Mouse (Mus musculus) heart, embryonic 13.5 days (tissue): Measurements from ENCODE around the gene Hspa1a. TPM values are rescaled to one million over a fixed set of nuclear protein-coding genes. Genes with fewer than 3 reads are reported as not detected.
"Not testable (repeated sequence)": the region's sequence is repeated elsewhere in the genome, so short reads cannot be mapped to it uniquely, and the experiment has no call there.

Experiments
- ATAC-seq: fragments of 200-750 bp; cut with Nextera tagmentation; 2 replicates; pipeline ENCODE4 v1.8.0; 2017; ENCODE audit warnings: moderate TSS enrichment; ENCODE audit not compliant: insufficient number of reproducible peaks, low FRiP score, low TSS enrichment; ENCODE audit errors: extremely low read depth
- H3K27ac ChIP-seq: fragments of 300-500 bp; sonication (generic); replicated peaks from 2 replicates; pipeline ENCODE4 v1.5.1; 2015; ENCODE audit warnings: moderate library complexity, mild to moderate bottlenecking, inconsistent platforms
- H3K27me3 ChIP-seq: fragments of 300-500 bp; sonication (generic); replicated peaks from 2 replicates; pipeline ENCODE4 v1.6.1; 2015; ENCODE audit warnings: mild to moderate bottlenecking, inconsistent platforms
- H3K36me3 ChIP-seq: fragments of 300-500 bp; sonication (generic); 2 replicates; pipeline ENCODE4 v1.6.1; 2015; ENCODE audit warnings: mild to moderate bottlenecking, inconsistent platforms
- H3K4me1 ChIP-seq: fragments of 300-500 bp; sonication (generic); 2 replicates; pipeline ENCODE4 v1.6.1; 2015; ENCODE audit warnings: inconsistent platforms
- H3K4me2 ChIP-seq: fragments of 300-500 bp; sonication (generic); 2 replicates; pipeline ENCODE4 v1.6.1; 2015; ENCODE audit warnings: inconsistent platforms, mild to moderate bottlenecking, moderate library complexity
- H3K4me3 ChIP-seq: fragments of 300-500 bp; sonication (generic); 2 replicates; pipeline ENCODE4 v1.5.1; 2015; ENCODE audit warnings: moderate library complexity, mild to moderate bottlenecking, inconsistent platforms
- H3K9ac ChIP-seq: fragments of 300-500 bp; sonication (generic); 2 replicates; pipeline ENCODE4 v1.6.1; 2015; ENCODE audit warnings: inconsistent platforms, mild to moderate bottlenecking, moderate library complexity
- H3K9me3 ChIP-seq: fragments of 300-500 bp; sonication (generic); 2 replicates; pipeline ENCODE4 v1.6.1; 2016; ENCODE audit warnings: inconsistent platforms
- WGBS: fragments of 180-500 bp; shearing (Covaris S2); methylation state at CpG from one replicate; pipeline ENCODE4 v1.1.7; 2015; ENCODE audit warnings: mixed read lengths; 5-methylcytosine and 5-hydroxymethylcytosine counted together
- polyA plus RNA-seq: library from polyadenylated mRNA; unstranded; fragments of >200 nt; fragmentation: Nextera tagmentation; extraction: Ambion mirVana; gene quantifications from 2 replicates; pipeline ENCODE4 v1.2.1, GENCODE M21; 2015

The Hspa1a gene
- polyA plus RNA-seq, 1 experiment from 2014 or later, result 3.9 TPM

DNA sequence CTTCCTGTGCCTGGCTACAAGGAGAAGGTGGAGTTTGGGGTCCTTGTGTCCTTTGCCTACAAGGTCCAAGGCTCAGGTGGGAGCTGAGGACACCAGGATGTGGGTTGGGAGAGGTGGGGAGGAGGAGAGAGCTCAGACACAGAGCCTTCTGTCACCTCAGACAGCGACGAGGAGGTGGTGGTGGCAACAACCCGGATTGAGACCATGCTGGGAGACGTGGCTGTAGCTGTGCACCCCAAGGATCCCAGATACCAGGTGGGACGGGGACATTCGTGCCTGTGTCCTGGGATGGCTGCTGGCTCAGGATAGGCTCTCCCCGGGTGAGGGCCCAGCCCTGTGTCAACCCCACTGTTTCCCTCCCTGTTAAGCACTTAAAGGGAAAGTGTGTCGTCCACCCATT is 39.5 kb upstream of the Hspa1a start:
- Histone ChIP-seq H3K9me3 (no peaks in the 10 kb centered on the region), H3K27me3 (no peaks in the 10 kb centered on the region), H3K36me3 (peaks cover 100% of the 10 kb centered on the region), H3K4me2 (no peak overlapping the region), H3K4me3 (no peak overlapping the region), H3K9ac (no peak overlapping the region), H3K4me1 (peaks cover 10% of the 10 kb centered on the region), H3K27ac (no peak overlapping the region)
- WGBS, result 93% methylated on average over 8 of the region's 8 CpGs
- ATAC-seq, result no peak

- H3K9me3 ChIP-seq, result no peaks in the 10 kb centered on the region
- H3K36me3 ChIP-seq, result peaks cover 99% of the 10 kb centered on the region
- H3K4me2 ChIP-seq, result no peak overlapping the region
- ATAC-seq, result no peak
- H3K4me1 ChIP-seq, result no peaks in the 10 kb centered on the region
- WGBS, result 95% methylated on average over 7 of the region's 7 CpGs
- no peak overlapping the region for H3K4me3 ChIP-seq
- H3K9ac ChIP-seq, result no peak overlapping the region
- no peaks in the 10 kb centered on the region for H3K27me3 ChIP-seq
- H3K27ac ChIP-seq, result no peak overlapping the region
Observed at GRCm38 (mm10) chr17:35009586-35009985, 37.6 kb upstream of the Hspa1a start.

DNA sequence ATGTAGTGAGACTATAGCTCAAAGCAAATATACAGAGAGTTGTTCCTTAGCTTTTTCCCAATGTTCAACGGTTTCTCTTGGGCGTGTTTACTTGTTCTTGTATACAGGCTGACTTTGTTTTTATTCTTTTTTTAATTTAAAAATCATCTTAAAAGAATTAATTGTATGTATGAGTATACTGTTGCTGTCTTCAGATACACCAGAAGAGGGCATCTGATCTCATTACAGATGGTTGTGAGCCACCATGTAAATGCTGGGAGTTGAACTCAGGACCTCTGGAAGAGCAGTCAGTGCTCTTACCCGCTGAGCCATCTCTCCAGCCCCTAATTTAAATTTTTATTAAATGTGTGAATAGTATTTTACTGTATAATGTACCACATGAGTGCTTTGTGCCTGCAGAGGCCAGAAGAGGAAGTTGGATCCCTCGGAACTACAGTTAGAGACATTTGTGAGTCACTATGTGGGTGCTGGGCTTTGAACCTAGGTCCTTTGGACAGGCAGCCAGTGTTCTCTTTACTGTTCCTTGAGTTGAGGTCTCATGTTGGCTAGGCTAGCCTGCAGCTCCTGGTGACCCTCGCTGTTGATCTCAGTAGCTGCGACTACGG is 35.5 kb upstream of the Hspa1a start:
- Histone ChIP-seq H3K4me1 (peaks cover 14% of the 10 kb centered on the region), H3K4me3 (no peak overlapping the region), H3K27ac (no peak overlapping the region), H3K9me3 (no peaks in the 10 kb centered on the region), H3K4me2 (no peak overlapping the region), H3K9ac (no peak overlapping the region), H3K27me3 (no peaks in the 10 kb centered on the region), H3K36me3 (peaks cover 90% of the 10 kb centered on the region)
- 94% methylated on average over 7 of the region's 7 CpGs for WGBS
- ATAC-seq, result no peak

- 89% methylated on average over 4 of the region's 5 CpGs for WGBS
- H3K27ac ChIP-seq, H3K4me3 ChIP-seq, H3K9me3 ChIP-seq, H3K9ac ChIP-seq, H3K4me2 ChIP-seq, H3K27me3 ChIP-seq, ATAC-seq: not testable (repeated sequence)
- H3K4me1 ChIP-seq, result peaks cover 25% of the 10 kb centered on the region
- peaks cover 74% of the 10 kb centered on the region for H3K36me3 ChIP-seq
Observed at GRCm38 (mm10) chr17:35005902-35006301, 33.9 kb upstream of the Hspa1a start.

DNA sequence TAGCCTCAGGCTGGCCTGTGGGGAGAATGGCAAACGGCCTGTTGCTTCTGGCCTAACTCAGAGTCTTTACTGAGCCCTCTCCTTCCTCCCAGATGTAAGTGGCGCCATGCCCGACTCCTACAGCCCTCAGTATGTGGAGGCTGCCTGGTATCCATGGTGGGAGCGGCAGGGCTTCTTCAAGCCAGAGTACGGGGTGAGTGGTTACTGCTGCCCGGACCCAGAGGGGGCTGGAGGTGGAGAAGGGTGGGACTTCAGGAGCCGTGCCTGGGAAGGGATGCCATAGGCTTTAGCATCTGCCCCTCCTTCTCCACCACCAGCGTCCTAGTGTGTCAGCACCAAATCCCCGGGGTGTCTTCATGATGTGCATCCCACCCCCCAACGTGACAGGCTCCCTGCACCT is 33.2 kb upstream of the Hspa1a start:
- Histone ChIP-seq H3K36me3 (peaks cover 67% of the 10 kb centered on the region), H3K4me3 (no peak overlapping the region), H3K4me1 (peaks cover 26% of the 10 kb centered on the region), H3K4me2 (no peak overlapping the region), H3K27ac (no peak overlapping the region), H3K27me3 (no peaks in the 10 kb centered on the region), H3K9ac (no peak overlapping the region), H3K9me3 (no peaks in the 10 kb centered on the region)
- no peak for ATAC-seq
- 93% methylated on average over 10 of the region's 10 CpGs for whole genome bisulfite sequencing

DNA sequence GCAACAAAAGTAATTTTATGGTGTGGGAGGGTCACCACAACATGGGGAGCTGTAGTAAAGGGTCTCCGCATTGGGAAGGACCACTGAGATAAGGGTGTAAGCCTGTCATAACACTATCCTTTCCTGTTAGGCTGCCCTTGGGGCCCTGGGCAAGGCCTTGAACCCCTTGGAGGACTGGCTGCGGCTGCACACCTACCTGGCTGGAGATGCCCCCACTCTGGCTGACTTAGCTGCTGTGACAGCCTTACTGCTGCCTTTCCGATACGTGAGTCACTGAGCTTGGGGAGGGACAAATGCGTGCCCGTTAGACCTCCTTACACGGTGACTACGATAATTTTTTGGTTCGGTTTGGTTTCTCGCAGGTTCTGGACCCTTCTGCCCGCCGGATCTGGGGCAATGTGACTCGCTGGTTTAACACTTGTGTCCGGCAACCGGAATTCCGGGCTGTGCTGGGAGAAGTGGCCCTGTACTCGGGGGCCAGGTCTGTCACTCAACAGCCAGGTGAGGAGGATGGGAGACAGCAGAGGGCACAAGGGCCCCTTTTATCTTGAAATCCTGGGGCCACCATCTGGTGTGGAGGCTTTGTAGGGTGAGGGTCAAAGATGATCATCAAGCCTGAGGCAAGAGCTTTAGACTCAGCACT is 32.2 kb upstream of the Hspa1a start:
- Histone ChIP-seq H3K9ac (peak overlapping the region; percentile 40), H3K9me3 (no peaks in the 10 kb centered on the region), H3K4me3 (no peak overlapping the region), H3K27me3 (no peaks in the 10 kb centered on the region), H3K4me1 (peaks cover 35% of the 10 kb centered on the region), H3K4me2 (no peak overlapping the region), H3K27ac (no peak overlapping the region), H3K36me3 (peaks cover 58% of the 10 kb centered on the region)
- no peak for ATAC-seq
- 89% methylated on average over 17 of the region's 17 CpGs for WGBS

DNA sequence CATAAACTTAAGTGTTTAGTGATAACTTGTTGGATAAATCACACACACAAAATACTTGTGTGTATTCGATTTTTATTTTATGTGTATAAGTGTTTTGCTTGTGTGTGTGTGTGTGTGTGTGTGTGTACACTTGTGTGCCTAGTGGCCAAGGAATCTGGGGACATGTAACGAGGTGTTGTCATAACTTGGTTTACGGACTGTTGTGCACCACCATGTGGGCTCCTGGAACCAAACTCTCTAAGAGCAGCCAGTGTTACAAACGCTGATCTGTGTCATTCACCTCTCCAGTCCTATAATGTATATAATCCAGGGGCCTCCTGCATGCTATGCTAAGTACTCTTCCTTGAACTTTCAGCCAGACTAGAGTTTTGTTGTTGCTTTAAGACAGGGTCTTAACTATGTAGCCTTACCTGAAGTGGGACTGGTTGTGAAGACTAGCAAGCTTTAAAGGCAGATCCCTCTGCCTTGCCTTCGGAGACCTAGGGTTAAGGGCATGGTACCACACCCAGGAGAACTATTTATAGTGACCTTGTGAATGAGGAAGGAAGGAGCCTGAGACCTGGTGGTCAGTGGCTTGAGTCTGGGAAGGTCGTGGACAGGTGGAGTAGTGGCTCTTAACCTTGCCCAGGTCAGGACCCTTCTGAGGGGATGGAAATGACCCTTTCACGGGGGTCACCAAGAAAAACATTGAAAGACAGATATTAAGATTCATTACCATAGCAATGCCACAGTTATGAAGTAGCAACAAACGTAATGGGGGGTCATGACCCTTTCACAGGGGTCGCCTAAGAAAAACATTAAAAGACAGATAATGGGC is 31.3 kb upstream of the Hspa1a start:
- H3K27ac ChIP-seq, result no peak overlapping the region
- peaks cover 58% of the 10 kb centered on the region for H3K36me3 ChIP-seq
- H3K4me3 ChIP-seq, result peak overlapping the region; percentile 93

GRCm38 (mm10) chr17:35002153-35002865 is 30.4 kb upstream of the Hspa1a start:
- peak overlapping the region; percentile 99 for H3K9ac ChIP-seq
- no peaks in the 10 kb centered on the region for H3K27me3 ChIP-seq
- H3K36me3 ChIP-seq, result peaks cover 58% of the 10 kb centered on the region
- no peaks in the 10 kb centered on the region for H3K9me3 ChIP-seq
- peaks cover 54% of the 10 kb centered on the region for H3K4me1 ChIP-seq
- ATAC-seq, result no peak
- H3K4me2 ChIP-seq, result peak overlapping the region; percentile 100
- 9% methylated on average over 12 of the region's 12 CpGs for WGBS
- H3K27ac ChIP-seq, result peak overlapping the region; percentile 96
- H3K4me3 ChIP-seq, result peak overlapping the region; percentile 93

More for the DNA sequence above, 31.3 kb upstream of the Hspa1a start:
- ATAC-seq, result no peak
- Histone ChIP-seq H3K9ac (peak overlapping the region; percentile 99), H3K4me2 (peak overlapping the region; percentile 100), H3K4me1 (peaks cover 45% of the 10 kb centered on the region), H3K27me3 (no peaks in the 10 kb centered on the region), H3K9me3 (no peaks in the 10 kb centered on the region)
- WGBS, result 61% methylated on average over 9 of the region's 9 CpGs

GRCm38 (mm10) chr17:35001452-35002152 is 29.6 kb upstream of the Hspa1a start:
- peak; percentile 2; the same call in 1 of the 2 replicates for ATAC-seq
- Histone ChIP-seq H3K4me2 (peak overlapping the region; percentile 100), H3K4me3 (peak overlapping the region; percentile 93), H3K27ac (peak overlapping the region; percentile 96), H3K36me3 (peaks cover 55% of the 10 kb centered on the region), H3K9me3 (no peaks in the 10 kb centered on the region), H3K4me1 (peaks cover 61% of the 10 kb centered on the region), H3K27me3 (no peaks in the 10 kb centered on the region), H3K9ac (peak overlapping the region; percentile 99)
- under 1% methylated on average over 35 of the region's 35 CpGs for WGBS

DNA sequence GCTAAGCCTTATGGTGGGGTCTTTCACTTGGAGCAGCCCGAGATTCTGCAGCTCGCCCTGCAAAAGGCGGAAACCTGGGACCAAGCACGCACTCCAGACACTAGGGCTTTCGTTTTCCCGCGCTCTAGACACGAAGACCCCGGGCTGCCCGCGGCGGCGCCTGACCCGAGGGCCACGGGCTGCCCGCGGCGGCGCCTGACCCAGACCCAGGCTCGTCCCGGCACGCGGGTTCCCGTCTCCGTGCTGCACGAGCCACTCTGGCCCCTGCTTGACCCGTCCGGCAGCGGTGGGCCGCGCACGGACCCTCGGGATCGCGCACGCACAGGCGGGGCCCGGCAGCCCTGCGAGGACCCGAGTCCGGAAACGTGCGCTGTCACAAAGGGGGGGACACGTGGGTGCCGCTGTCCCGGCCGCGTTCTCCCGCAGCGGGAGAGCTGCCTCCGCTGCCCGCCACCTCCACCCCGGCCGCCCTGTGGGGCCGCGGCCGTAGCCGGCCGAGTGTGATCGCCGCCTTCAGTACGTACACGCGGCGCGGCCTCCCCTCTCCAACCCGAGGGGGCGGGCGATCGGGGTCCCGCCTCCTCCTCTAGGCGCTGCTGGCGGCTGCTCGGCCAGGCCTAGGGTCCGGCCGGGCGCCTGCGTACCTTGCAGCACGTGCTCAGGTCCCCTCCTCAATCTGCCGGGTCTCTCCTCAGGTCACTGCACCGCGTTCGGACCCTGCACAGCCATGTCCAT is 28.9 kb upstream of the Hspa1a start, which contains the start of gene Vars:
Gene Vars, plus strand, starts transcription at position 271 of the 735 bp plus-strand sequence.
- H3K4me3 ChIP-seq, result peak within 1 kb of the TSS; percentile 93
- H3K4me1 ChIP-seq, result peaks cover 64% of the 10 kb centered on the region
- H3K9ac ChIP-seq, result peak within 1 kb of the TSS; percentile 99
- H3K9me3 ChIP-seq, result no peaks in the 10 kb centered on the region
- H3K27ac ChIP-seq, result peak within 1 kb of the TSS; percentile 96
- H3K36me3 ChIP-seq, result peaks cover 49% of the 10 kb centered on the region
- no peaks in the 10 kb centered on the region for H3K27me3 ChIP-seq
- H3K4me2 ChIP-seq, result peak within 1 kb of the TSS; percentile 100
- ATAC-seq, result peak; percentile 85
- WGBS, result under 1% methylated on average over 83 of the region's 83 CpGs
